Mouse (Mus musculus) gastrocnemius, postnatal 14 days (tissue): Measurements from ENCODE around the gene Atp1b2. TPM values are rescaled to one million over a fixed set of nuclear protein-coding genes. Genes with fewer than 3 reads are reported as not detected.
A peak's percentile ranks its signal among the peaks of the same experiment; 100 is the strongest.

ENCODE experiments used
- DNase-seq: peaks from one replicate; pipeline ENCODE4 v3.0.0; 2021; ENCODE audit warnings: mixed read lengths
- intact Hi-C: fragments of 180-260 bp; cut with DNase I; formaldehyde crosslinking; loops from one replicate; pipeline ENCODE4 v1.15.1; 2025; ENCODE audit warnings: low total_unique reads
- total RNA-seq, 2 experiments: library from RNA; stranded (reverse); gene quantifications; 2 replicates each; pipeline ENCODE4 v1.2.3; 2021

Atp1b2 gene
- total RNA-seq, 2 experiments from 2014 or later: 384 to 403 TPM

GRCm38 (mm10) chr11:69613553-69614256 is 8.0 kb upstream of the Atp1b2 start:
- intact Hi-C loops: loop anchor here (5.0 kb wide), 1 partner anchor 36 kb away; no protein-coding TSS in a partner anchor
- DNase-seq: peak; percentile 85

DNA sequence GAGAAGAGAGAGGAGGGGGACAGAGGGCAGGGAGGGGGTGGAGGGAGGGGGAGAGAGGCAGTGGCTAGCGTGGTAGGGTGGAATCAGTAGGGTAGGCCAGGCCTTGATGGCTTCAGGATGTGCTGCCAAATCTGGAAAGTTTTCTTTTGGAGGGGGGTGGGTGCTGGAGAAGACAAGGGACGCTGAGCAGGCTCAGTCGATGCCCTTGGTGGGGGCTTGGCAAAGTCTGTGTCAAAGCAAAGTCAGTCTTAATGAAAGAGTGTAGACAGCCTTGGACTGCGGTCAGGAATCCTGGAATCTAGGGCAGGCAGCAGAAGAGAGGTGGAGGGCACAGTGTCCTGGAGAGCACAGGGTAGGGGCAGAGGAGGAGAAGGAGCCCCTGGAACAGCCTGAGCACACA is 5.2 kb upstream of the Atp1b2 start:
- intact Hi-C loops: loop anchor here (5.0 kb wide), 1 partner anchor 34 kb away; no protein-coding TSS in a partner anchor
- DNase-seq: no peak

DNA sequence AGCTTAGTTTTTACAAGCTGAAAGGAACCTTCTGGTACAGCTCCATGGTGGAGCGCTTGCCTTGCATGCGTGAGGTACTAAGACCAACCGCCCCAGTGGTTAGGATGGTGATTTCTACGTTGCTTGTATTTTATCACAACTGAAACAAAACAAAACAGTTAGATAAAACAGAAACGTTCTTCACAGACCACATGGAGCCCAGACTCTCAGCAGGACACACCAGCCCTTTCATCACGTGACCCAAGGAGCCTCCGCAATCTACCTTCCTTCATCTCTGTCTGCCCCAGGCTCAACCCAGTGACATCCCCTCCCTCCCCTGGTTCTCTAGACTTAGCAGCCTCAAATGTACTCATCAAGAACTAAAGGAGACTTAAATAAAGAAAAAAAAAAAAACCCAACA is 3.7 kb upstream of the Atp1b2 start:
- DNase-seq: no peak
- intact Hi-C loops: no loop called here

DNA sequence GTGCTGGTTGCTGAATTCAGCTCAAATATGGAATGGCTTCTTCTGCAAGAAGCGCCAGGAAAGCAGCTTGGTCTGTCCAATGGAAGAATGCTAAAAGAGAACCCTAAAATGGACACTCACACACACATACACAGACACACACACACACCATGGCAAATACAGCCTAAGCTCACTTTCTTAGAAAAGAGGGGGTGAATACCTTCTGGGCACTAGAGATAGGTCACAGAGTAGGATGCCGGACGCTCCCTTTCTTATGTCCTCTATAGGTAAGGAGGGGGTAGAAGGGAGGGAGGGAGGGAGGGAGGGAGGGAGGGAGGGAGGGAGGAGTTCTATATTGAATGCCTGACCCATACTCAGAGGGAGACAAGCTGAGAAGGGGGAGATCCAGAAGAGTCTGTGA is 2.8 kb upstream of the Atp1b2 start:
- no peak for DNase-seq
- intact Hi-C loops: no loop called here

- intact Hi-C loops: no loop called here
- no peak for DNase-seq
These were observed 1.1 kb upstream of the Atp1b2 start for GRCm38 (mm10) chr11:69606832-69607231.

- intact Hi-C loops: no loop called here
These were observed 701 bp upstream of the Atp1b2 start for GRCm38 (mm10) chr11:69606491-69606795.

GRCm38 (mm10) chr11:69604795-69605664 is 712 bp downstream of the Atp1b2 start:
- intact Hi-C loops: no loop called here

More at GRCm38 (mm10) chr11:69606491-69606795, 701 bp upstream of the Atp1b2 start:
- no peak for DNase-seq

GRCm38 (mm10) chr11:69604347-69604746 is 1.4 kb downstream of the Atp1b2 start:
- intact Hi-C loops: no loop called here
- no peak for DNase-seq

More at GRCm38 (mm10) chr11:69604795-69605664, 712 bp downstream of the Atp1b2 start:
- peak; percentile 31 for DNase-seq

DNA sequence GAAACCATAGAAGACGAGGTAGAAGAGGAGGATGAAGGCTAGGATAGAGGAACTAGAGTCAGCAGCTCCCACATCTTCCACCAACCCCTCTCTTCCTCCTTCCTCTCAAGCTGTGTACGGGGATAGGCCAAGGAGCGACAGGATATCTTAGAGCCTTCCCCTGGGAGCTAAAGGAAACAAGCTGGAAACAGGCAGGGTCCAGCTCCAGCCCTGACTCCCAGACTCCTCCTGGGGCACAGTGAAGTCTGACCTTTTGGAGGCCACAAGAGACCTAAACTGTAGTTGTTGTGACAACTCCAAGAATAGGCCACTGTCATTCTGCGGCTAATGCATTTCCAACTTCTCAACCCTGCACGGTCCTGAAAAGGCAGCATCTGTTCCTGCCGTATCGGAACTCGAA is 2.2 kb downstream of the Atp1b2 start:
- intact Hi-C loops: no loop called here
- no peak for DNase-seq

DNA sequence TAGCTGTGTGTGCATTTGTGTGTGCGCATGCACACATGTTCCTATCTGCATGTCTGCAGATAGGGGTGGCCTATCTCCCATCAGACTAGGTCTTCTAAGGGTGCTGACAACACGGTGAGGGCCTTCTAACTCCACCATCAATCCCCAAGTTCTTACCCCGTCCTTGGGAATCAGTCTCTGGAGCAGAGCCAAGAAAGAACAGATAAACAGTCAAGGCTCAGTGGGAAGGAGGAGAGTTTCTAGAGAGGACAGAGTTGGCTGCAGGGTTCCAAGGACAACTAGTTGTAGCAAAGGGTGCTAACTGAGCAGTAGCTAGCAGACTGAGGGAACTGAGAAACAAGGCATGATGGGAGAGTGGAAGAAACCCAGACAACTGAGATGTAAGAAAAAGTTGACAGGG is 4.0 kb downstream of the Atp1b2 start:
- no peak for DNase-seq
- intact Hi-C loops: no loop called here

DNA sequence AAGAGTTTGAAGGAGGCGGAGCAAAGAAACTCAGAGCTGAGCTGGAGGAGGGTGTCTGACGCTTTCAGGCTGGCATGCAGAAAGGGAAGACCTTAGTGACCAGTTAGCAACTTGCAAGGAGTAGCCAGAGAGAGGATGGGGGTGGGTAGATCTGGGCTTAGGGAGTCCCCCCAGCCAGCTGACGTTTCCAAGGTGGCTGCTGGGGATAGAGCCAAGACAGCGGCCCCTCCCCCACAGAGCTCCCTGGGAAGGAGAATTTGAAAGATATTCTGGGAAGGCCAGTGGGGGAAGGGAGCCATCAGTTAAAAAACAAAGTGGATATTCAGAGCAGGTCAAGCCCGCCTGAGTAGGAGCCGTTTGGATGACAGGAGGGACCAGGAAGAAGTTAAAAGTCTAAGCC is 5.6 kb downstream of the Atp1b2 start:
- intact Hi-C loops: no loop called here

GRCm38 (mm10) chr11:69599436-69599835 is 6.3 kb downstream of the Atp1b2 start:
- intact Hi-C loops: no loop called here
- DNase-seq: no peak

More for the DNA sequence above, 5.6 kb downstream of the Atp1b2 start:
- DNase-seq: peak; percentile 70

GRCm38 (mm10) chr11:69594853-69595252 is 10.9 kb downstream of the Atp1b2 start:
- intact Hi-C loops: no loop called here
- no peak for DNase-seq

DNA sequence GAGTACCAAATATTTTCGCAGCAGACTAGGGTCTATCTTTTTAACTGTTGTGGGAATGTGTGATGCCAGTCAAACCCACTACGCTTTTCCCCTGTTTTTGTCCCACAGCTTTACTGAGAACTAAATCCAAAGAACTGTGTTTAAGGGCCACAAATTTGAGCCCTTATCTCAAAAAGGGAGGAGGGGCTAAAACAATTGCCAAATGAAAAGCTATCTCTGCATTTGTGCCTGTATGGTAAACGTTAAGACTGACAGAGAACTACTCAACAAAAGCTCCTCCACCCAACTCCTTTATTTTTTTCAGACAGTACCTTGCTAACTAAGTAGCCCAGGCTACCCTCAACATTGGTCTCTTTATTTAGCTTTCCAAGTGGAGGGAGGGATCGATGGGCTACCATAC is 12.9 kb downstream of the Atp1b2 start:
- intact Hi-C loops: no loop called here
- no peak for DNase-seq

GRCm38 (mm10) chr11:69591899-69592637 is 13.7 kb downstream of the Atp1b2 start:
- DNase-seq: peak; percentile 59

GRCm38 (mm10) chr11:69591424-69591823 is 14.3 kb downstream of the Atp1b2 start:
- intact Hi-C loops: no loop called here
- no peak for DNase-seq

More at GRCm38 (mm10) chr11:69591899-69592637, 13.7 kb downstream of the Atp1b2 start:
- intact Hi-C loops: no loop called here

DNA sequence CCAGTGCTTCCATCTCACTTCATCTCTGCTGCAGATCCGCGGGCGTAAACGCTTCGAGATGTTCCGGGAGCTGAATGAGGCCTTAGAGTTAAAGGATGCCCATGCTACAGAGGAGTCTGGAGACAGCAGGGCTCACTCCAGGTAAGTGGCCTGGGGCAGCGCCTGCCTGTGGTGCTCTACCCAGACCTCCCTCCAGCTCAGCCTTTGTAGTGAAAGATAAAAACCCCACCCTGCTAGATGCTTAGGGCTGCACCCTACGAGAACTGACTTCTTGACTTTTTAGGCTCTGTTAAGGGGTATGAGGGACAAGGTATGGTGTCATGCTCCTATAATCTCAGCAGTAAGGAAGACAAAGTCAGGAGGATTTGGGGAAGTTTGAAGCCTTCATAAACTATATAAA is 15.1 kb downstream of the Atp1b2 start:
- intact Hi-C loops: no loop called here

DNA sequence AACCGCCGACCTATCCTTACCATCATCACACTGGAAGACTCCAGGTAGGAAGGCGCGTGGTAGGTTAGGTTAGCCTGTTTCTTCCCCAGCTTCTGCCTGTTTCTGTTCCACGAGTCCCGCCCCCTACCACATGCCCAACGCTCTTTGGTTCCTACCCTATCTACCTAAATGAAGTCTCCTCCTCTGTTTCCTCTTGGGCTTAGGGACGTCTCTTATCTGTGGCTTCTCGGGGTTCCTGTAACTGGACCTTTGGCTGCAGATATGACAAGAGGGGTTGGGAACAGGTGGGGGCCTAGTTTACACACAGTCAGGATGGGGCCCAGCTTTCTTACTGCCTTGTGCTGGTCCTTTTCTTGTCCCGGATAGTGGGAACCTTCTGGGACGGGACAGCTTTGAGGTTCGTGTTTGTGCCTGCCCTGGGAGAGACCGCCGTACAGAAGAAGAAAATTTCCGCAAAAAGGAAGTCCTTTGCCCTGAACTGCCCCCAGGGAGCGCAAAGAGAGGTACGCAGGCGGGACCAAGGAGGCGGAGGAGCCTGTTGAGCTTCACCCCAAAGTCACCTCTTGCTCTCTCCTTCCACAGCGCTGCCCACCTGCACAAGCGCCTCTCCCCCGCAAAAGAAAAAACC is 16.4 kb downstream of the Atp1b2 start:
- intact Hi-C loops: no loop called here
- DNase-seq: no peak

More for the DNA sequence above, 15.1 kb downstream of the Atp1b2 start:
- DNase-seq: no peak

DNA sequence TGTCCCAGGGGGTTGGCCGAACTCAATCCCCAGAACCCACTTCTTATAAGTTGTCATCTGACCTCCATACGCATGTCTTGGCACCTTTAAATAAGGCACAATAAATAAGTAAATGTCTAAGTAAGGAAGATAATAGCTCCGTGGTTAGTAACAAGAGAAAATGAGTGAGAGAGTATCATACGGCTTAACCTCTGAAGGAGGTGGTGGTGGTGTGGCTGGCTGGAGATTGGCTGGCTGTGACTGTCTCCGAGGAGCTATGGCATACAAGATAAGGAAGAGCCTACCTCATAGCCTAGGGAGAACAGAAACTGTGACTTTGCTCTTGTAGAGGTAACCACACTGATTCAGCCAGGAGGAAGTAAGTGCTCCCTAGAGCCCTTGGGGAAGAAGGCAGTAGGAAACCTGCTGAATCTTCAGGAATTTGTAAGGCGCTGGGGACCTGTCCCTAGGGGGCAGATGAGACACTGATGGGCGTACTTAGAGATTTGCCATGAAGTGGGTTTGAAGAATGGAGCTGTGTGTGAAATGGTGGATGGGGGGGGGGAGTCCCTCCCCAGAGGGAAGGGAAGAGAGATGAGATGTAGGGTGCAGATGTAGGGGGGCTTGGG is 19.9 kb downstream of the Atp1b2 start:
- DNase-seq: no peak
- intact Hi-C loops: no loop called here
